Mouse (Mus musculus): ENCODE results near the gene Dnaja3. TPM values are rescaled to one million over a fixed set of nuclear protein-coding genes. Genes with fewer than 3 reads are reported as not detected.
"Not testable (repeated sequence)": the region's sequence is repeated elsewhere in the genome, so short reads cannot be mapped to it uniquely, and the experiment has no call there.

Gene Dnaja3
- polyA plus RNA-seq, 1 experiment from 2014 or later = 58.0 TPM

DNA sequence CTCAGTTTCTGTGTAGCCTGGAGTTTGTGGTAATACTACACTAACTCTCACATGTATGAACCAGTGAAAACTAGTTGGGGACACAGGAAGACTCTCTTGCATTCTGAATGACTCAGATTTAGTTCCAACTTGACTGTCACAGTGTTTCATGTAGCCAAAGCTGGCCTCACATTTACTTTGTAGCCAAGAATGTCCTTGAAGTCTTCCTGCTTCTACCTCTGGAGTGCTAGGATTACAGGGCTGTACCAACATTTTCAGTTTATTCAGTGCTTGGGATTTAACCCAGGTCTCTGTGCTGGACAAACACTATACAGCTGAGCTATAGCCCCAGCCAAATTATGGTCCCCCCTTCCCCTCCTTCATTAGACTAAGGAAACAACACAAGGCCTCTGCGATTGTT lies 102.4 kb downstream of the Dnaja3 start:
- H3K9me3 ChIP-seq = no peaks in the 10 kb centered on the region
- ATAC-seq (replicated peaks) = no peak

DNA sequence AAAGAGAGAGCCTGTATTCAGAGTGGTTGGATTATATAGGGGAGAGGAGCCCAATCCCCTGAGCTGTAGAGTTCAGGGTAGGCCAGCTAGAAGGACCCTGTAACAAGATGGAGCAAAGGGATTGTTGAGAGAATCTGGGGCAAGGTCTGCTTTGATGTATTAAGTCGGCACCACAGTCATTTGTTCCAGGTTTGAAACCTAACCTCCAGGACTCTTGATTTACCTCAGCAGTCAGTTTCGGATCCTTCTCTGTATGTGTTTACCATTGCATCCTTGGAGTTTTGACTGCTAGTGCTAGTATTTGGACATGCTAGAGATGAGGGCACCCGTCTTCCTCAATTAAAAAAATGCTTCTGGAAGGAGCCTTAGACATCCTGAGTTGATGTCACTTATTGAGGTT lies 112.4 kb downstream of the Dnaja3 start:
- Histone ChIP-seq H3K4me1 (peaks cover 2% of the 10 kb centered on the region; the same call in 1 of the 2 replicates), H3K4me2 (replicated peaks) (no peak overlapping the region), H3K9ac (replicated peaks) (no peak overlapping the region), H3K27ac (replicated peaks) (no peak overlapping the region), H3K9me3 (no peaks in the 10 kb centered on the region), H3K4me3 (no peak overlapping the region), H3K36me3 (no peaks in the 10 kb centered on the region), H3K27me3 (no peaks in the 10 kb centered on the region)
- no peak for ATAC-seq (replicated peaks)
- 95% methylated on average over 3 of the region's 3 CpGs for WGBS

More for the DNA sequence above, 102.4 kb downstream of the Dnaja3 start:
- H3K27ac ChIP-seq (replicated peaks) = no peak overlapping the region
- H3K36me3 ChIP-seq = no peaks in the 10 kb centered on the region
- no peak overlapping the region for H3K9ac ChIP-seq (replicated peaks)
- WGBS = 98% methylated on average over 1 of the region's 1 CpGs
- no peak overlapping the region for H3K4me3 ChIP-seq
- H3K4me2 ChIP-seq (replicated peaks) = no peak overlapping the region
- no peaks in the 10 kb centered on the region for H3K27me3 ChIP-seq
- no peaks in the 10 kb centered on the region for H3K4me1 ChIP-seq

DNA sequence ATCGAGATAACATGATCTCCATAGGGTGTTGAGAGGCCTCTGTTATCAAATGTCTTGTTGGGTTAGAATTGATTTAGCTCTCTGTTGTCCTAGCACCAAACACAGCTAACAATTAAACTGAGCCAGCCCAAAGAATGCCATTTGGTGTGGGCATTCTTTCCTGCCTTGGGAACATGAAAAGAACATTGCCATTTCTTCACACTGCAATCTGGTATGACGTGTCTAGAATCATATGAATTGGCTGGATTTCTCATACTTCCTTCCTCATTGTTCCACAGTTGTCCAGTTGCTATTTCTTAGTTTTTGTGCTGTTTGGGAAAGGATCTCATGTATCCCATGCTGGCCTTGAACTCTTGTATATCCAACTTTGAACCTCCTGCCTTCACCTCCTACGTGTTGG lies 114.3 kb downstream of the Dnaja3 start:
- Histone ChIP-seq H3K36me3 (no peaks in the 10 kb centered on the region), H3K4me2 (replicated peaks) (no peak overlapping the region), H3K9me3 (no peaks in the 10 kb centered on the region), H3K27ac (replicated peaks) (no peak overlapping the region), H3K27me3 (no peaks in the 10 kb centered on the region), H3K9ac (replicated peaks) (no peak overlapping the region), H3K4me1 (peaks cover 10% of the 10 kb centered on the region), H3K4me3 (no peak overlapping the region)
- no peak for ATAC-seq (replicated peaks)
- 89% methylated on average over 3 of the region's 3 CpGs for WGBS

DNA sequence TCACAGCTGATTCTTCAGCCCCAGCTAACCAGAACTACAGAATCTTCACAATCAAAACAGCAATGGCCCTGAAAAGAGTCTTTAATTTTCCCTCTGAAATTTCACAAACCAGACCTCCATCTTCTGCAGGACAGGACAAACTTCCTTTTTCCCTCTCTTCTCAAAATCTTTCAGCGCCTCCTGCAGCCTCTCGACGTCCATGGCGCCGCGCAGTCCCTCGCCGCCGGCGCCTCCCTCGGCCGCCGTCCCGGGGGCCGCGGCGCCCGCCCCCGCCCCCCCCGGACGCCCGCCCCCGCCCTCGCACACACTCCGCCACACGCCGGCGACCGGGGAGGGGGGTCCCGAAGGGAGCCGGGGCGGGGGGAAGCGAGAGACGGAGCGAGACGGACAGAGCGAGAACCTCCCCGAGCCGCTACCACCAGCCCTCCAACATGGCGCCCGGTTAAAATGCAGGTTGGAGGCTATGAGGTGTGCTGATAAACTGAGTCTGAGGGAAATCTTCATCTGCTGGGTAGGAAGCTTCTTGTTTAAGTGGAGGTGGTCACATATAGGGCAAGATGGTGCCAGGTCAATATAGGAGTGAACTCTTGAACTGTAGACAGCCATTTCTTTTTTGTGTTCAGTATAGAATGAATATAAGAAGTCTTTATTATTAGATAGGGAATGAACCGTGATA lies 117.0 kb downstream of the Dnaja3 start:
- Histone ChIP-seq H3K27ac (replicated peaks) (peak overlapping the region; percentile 75), H3K9ac (replicated peaks) (peak overlapping the region; percentile 47), H3K4me3 (peak overlapping the region; percentile 42), H3K4me2 (replicated peaks) (peak overlapping the region; percentile 44)
- H3K9me3 ChIP-seq, H3K36me3 ChIP-seq, H3K27me3 ChIP-seq, H3K4me1 ChIP-seq: not testable (repeated sequence)
- 2% methylated on average over 41 of the region's 42 CpGs for WGBS
- ATAC-seq (replicated peaks) = peak; percentile 86

Other genes starting within 250 kb of the Dnaja3 start
- gene Adcy9, start 219.5 kb upstream of the Dnaja3 start, polyA plus RNA-seq (2015; fragmentation: Nextera tagmentation; extraction: Ambion mirVana) = 2.6 and 2.7 TPM in 2 replicates
- gene Srl, start 98.2 kb upstream of the Dnaja3 start, polyA plus RNA-seq (2015; fragmentation: Nextera tagmentation; extraction: Ambion mirVana) = 40.1 and 40.2 TPM in 2 replicates
- 14.3 and 15.2 TPM in 2 replicates for gene Tfap4, start 80.1 kb upstream of the Dnaja3 start, polyA plus RNA-seq (2015; fragmentation: Nextera tagmentation; extraction: Ambion mirVana)
- gene Glis2, start 45.3 kb upstream of the Dnaja3 start, polyA plus RNA-seq (2015; fragmentation: Nextera tagmentation; extraction: Ambion mirVana) = 11.0 and 14.6 TPM in 2 replicates
- gene Pam16, start 15.0 kb upstream of the Dnaja3 start, polyA plus RNA-seq (2015; fragmentation: Nextera tagmentation; extraction: Ambion mirVana) = 162 and 171 TPM in 2 replicates
- 3.0 and 3.6 TPM in 2 replicates for gene Vasn, start within 50 bp of the Dnaja3 start, polyA plus RNA-seq (2015; fragmentation: Nextera tagmentation; extraction: Ambion mirVana)
- gene Coro7, start 39.8 kb downstream of the Dnaja3 start, polyA plus RNA-seq (2015; fragmentation: Nextera tagmentation; extraction: Ambion mirVana) = 25.0 TPM in 2 replicates
- 103 and 115 TPM in 2 replicates for gene Nmral1, start 79.4 kb downstream of the Dnaja3 start, polyA plus RNA-seq (2015; fragmentation: Nextera tagmentation; extraction: Ambion mirVana)
- gene Hmox2, start 86.4 kb downstream of the Dnaja3 start, polyA plus RNA-seq (2015; fragmentation: Nextera tagmentation; extraction: Ambion mirVana) = 85.3 and 88.3 TPM in 2 replicates
- 101 and 104 TPM in 2 replicates for gene Cdip1, start 150.3 kb downstream of the Dnaja3 start, polyA plus RNA-seq (2015; fragmentation: Nextera tagmentation; extraction: Ambion mirVana)
- 0.56 and 0.75 TPM in 2 replicates for gene 4930562C15Rik, start 195.4 kb downstream of the Dnaja3 start, polyA plus RNA-seq (2015; fragmentation: Nextera tagmentation; extraction: Ambion mirVana)
- gene Ubald1, start 240.3 kb downstream of the Dnaja3 start, polyA plus RNA-seq (2015; fragmentation: Nextera tagmentation; extraction: Ambion mirVana) = 45.1 and 47.6 TPM in 2 replicates
- 95.8 and 102 TPM in 2 replicates for gene Mgrn1, start 246.3 kb downstream of the Dnaja3 start, polyA plus RNA-seq (2015; fragmentation: Nextera tagmentation; extraction: Ambion mirVana)

Data from forebrain, embryonic 15.5 days (tissue).